Mouse (Mus musculus) granulocyte monocyte progenitor cell, adult 5-6 weeks (primary cell): ENCODE results near the gene Asb7. TPM values are rescaled to one million over a fixed set of nuclear protein-coding genes. Genes with fewer than 3 reads are reported as not detected.
A peak's percentile ranks its signal among the peaks of the same experiment; 100 is the strongest.

Experiments used
- ATAC-seq: replicated peaks from 2 replicates; pipeline ENCODE4 v1.8.0; 2016; ENCODE audit warnings: mild to moderate bottlenecking, moderate TSS enrichment, inconsistent platforms; ENCODE audit not compliant: poor library complexity, severe bottlenecking
- total RNA-seq, 2 experiments: library from RNA; stranded (forward) in 1 of 2; stranded (reverse) in 1 of 2; fragments of 200-712, 200-1000 nt in 1 of 2; fragments of >200 nt in 1 of 2; fragmentation: Nextera tagmentation in 1 of 2; gene quantifications; 2 replicates each; pipeline ENCODE4 v1.2.3; 2014 to 2017

Gene Asb7
- 13.3 and 16.6 TPM in 2 replicates for total RNA-seq (2014; fragmentation: Nextera tagmentation)
- 7.5 and 9.5 TPM in 2 replicates for total RNA-seq (2017)

DNA sequence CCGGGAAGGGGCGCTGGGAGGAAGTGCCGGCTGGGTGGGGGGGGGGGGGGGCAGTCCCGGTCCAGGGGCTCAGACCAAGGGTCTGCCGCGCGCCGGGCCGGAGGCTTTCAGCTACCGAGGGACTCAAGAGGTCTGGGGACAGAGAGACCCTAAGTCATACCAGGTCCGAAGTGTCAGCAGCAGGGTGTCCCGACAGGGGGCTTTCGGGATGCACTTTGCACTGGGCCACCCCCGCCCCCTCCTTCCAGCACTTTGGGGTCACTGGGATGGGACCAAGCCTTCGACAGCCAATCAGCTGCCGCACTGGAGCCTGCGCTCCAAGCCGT, at the start of gene Asb7:
TSS of gene Asb7 (minus strand) at position 303 of the 326 bp plus-strand sequence.
- ATAC-seq: no peak

DNA sequence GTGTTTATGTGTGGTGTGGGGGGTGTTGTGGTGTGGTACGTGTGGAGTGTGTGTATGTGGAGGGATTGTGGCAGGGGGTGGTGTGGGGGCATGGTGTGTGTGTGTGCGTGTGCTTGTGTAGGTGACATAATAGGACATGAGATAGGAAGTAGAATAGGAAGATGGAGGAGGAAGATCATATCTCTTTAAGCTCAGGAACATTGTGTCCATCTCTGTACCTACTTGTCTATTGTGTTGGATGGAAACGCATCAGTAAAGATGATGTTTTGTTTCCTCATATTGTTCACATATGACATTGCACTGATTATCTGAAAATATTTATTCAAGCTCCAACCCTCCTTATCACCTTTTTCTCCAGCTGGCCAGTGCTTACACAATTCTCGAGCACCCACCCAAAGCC, 48.0 kb upstream of the Asb7 start:
- no peak for ATAC-seq

DNA sequence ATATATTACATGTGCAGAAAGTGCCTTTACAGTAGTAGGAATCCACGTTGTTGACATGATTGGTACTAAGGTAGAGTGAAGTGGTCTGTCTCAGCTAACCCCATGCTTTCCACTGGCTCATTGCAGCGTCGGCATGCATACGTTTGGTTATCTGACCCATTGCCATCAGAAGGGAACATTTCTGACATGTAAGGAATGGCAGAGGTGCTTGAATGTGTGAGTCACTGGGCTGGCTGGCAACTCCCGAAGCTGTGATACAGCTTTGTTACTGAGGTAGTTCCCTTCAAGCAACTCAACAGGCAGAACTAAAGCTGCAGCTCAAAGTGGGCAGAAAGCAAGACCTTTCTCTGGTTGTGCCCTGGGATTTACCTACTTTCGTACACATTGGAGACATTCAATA, 45.6 kb upstream of the Asb7 start:
- no peak for ATAC-seq

DNA sequence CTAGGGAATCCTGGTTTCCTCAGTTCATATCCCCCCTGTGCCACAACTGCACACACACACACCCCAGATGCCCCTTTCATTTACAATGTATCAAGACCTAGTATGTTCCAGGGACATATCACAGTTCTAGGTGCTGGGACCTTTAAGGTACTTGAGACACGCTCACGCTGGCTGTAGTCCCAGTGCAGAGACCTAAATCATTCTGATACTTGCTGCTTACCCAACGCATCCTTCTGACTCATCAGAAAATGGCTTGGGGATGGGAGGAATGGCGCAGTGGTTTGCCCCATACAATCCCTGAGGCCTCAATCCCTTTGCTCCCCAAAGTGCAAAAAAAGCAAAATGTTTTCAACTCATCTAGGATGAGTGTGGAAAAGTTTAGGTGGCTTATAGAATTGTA, 45.1 kb upstream of the Asb7 start:
- ATAC-seq: no peak

DNA sequence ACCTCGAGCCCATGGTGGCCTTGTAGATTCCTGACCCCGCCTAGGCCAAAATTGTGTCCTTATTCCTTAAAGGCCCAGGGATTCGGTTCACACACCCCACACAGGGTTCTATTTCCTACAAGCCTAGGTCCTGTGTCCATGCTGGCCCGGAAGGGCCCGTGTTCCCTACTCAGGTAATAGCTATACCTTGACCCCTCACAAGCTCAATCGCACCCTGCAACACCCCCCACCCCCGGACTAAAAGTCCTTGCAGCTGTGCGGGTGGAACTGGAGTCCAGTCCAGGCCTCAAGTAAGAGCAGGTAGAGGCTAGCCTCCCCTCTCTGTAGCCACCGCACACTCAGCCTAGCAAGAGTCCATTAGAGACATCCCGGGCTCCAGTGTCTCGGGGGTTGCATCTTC, 44.5 kb upstream of the Asb7 start:
- no peak for ATAC-seq

DNA sequence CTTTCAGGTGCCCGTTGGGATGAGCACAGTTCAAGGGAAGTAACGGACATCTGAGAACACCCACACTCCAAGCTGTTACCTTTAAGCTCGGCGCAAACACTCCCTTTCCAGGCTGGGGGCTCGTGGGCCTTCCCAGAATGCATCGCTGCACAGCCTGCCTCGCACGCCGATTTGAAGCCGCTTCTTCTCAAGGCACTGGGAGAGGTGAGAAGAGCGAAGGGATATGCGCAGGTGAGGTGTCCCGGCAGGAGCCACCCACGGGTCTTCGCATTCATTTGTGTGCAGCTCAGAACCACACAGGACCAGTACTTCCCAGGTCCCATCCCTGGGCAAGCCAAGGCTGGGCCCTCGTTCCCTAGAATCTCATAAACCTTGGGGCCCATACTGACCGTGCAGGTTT, 44.0 kb upstream of the Asb7 start:
- ATAC-seq: no peak

DNA sequence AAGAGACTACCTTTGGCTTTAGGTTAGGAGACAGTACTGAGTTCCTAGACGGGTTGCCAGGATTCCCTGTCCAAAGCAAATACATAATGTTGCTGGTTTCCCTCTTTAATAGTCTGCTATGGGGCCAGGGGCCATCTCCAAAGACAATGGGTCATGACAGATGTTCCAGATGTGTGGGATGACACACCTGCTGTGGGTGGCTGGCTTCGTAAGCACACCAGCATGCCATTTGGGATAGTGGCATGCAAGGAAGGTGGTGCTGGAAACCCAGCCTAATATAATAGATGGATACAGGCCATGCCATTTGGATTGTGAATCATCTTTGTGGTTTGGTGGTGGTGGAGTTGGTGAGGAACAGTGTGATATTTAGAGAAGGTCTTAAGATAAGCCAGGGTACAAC, 39.8 kb upstream of the Asb7 start:
- ATAC-seq: no peak

DNA sequence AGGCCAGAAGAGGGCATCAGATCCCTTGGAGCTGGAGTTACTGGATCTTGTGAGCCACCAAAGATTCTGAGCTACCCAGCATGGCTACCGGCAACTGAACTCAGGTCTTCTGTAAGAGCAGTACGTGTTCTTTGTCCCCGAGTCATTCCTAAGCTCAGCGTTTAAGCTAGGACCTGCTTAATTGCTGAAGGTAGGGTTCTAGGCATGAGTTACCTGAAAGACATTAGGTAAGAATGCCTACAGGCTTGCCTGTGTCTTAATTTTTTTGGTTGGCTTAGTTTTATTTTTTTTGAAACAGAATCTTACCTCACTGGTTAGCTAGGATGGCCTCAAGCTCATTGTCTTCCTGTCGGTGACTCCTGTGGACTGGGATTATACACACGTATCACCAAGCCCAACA, 38.7 kb upstream of the Asb7 start:
- ATAC-seq: no peak

DNA sequence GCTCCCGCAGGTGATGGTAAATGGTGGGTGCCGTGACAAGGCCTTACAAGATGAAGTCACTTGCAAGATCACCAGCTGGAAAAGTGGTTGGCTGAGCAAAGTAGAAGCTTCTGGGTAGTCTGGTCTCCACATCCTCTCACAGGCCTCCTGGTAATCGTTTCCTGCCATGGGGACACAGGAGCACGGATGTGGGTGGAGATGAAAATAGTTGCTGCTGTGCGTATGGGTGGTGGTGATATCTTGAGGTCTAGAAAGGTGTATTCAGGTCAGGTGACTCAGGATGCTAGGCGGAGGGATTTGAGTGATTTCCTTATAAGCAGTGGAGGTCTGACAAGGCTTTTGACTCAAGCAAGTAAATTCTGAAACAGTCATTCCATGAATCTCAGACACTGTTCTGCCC, 35.6 kb upstream of the Asb7 start:
- no peak for ATAC-seq

DNA sequence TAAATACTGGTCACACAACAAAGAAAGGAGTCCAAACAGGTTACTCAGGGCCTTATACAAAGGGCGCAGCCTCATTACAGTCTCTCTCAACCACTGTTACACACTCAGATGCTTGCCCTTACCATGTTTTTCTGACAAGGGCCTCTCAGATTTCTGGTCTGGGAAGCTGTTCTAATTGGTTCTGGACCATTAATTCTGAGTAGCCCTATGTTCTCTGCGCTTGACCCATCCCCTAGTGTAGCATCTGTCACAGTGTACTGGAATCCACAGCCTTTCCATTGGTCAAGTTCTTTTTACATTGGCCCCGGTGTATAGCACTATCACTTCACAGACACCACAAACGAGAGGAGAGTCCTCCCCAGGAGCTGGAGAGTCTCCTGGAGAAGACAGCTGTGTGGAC, 35.1 kb upstream of the Asb7 start:
- ATAC-seq: no peak

DNA sequence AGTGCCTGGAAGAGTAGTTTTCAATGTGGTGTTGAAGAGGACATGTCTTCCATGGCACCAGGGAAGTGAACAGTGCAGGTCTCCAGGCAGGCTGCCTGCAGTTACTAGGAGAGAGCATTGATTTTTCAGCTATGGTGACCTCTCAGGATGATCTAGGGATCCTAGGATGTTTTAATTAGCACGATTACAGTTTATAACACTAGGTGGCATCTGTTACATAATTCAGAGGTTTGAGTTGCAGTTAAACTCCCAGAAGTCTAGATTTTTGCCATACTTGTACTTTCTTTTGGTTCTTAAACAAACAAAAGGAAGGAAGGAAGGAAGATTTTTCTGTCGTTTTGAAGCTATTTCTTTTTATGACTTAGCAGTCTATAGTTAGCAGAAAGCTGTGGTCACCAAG, 21.8 kb upstream of the Asb7 start:
- no peak for ATAC-seq

DNA sequence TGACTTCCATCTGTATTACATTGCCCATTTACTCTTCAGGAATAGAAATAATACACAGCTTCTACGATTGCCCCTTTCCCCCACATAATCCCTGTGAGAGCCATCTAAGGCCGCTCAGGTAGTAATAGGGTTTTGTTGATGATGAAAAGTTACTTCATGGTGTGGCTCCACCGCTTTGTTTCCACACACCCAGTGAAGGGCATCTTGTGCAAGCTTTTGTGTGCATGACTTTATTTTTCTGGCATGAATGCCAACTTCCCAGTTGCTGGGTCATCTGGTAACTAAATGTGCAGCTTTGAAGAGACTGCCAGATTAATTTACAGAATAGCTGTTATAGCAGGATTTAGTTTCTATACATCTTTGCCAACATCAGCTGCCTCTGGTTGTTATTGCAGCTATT, 15.2 kb upstream of the Asb7 start:
- ATAC-seq: peak; percentile 67

DNA sequence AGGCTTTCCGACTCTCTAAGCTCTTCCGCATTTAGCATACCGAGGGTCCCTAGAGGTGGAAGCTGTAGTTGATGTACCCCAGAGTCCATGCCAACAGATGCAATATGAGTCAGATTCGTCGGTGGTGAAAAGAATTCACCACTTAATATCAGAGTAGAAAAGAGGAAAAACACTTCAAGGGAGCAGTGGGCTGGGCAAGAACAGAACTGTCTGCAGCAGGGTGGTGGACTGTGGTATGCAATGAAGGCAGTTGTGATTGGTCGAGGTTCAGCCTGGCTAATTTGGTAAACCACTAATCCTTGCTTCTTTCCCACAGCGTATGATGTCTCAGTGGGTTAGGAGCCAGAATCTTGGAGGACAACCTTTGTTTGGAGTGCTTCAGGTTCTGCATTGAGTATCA, 13.3 kb upstream of the Asb7 start:
- ATAC-seq: no peak

DNA sequence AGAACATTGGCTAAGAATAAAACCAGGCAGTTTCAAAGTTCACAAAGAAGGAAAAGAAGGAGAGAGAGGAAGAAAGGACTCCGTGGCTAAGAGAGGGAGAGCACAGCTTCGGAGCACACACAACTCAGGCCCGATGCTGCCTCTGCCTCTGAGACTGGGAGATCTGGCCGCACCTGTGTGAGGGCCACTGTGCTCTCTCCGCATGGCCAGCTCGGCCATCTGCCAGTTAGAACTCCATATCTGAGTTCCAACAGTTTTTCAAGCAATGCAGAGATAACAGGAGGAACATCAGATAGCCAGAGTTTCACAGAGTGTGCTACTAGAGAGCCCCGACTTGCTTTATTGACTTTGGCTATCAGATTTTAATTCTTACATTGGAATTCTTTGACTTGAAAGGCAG, 5.1 kb upstream of the Asb7 start:
- ATAC-seq: no peak

DNA sequence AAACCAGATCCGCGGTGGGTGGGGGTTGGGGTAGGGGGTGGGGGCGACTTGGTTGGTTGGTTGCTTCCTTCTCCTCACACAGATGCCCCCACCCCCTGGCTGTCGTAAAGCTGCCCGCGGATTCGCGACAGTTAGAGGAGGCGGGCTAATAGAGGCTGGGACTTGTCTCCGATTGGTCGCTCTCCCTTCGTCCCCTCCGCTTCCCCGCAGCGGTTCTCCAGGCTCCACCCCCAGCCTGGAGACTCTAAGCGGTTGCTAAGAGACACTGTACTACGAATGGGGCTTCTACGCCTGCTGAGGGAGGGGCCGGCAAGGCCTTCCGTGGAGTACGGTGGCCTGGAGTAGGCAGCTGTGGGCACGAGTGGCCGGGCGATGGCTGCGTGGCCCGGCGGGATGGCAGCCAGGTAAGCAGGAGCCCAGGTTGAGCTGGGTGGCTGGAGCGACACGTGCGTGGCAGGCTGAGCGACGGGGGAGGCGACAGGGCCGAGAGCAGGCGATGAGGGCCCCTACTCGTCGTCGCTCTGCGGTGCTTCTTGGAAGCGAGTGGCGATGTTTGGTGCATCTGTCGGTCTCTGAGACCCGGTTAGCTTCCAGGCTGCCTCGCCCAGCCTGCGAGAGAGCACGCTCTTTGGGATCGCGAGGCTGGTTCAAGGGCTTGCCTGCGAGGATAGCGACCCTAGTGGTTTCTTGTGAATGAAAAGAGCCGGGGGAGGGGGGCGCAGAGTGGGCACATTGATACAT, 394 bp upstream of the Asb7 start, which contains the start of gene Lins1:
TSS of gene Lins1 (plus strand) at position 270 of the 741 bp plus-strand sequence.
- peak; percentile 97 for ATAC-seq

DNA sequence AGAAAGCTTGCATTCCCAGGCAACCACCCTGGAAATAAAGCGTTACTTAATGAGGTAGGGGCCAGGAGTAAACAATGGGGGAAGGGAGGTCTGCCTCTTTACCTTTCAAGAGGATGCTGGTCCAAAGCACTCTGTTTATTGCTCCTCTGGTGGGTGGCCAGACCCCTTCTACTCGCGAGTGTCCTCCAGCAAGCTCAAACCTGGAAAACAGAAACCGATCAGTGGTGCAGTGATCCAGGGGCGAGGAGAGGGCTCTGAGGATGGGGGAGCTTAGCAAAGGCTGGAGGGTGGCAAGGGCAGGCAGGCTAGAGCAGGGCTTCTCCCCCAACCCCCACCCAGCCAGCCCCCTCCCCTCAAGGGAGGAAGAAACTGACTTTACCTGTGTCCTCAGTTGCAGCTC, 675 bp downstream of the Asb7 start:
- ATAC-seq: no peak

DNA sequence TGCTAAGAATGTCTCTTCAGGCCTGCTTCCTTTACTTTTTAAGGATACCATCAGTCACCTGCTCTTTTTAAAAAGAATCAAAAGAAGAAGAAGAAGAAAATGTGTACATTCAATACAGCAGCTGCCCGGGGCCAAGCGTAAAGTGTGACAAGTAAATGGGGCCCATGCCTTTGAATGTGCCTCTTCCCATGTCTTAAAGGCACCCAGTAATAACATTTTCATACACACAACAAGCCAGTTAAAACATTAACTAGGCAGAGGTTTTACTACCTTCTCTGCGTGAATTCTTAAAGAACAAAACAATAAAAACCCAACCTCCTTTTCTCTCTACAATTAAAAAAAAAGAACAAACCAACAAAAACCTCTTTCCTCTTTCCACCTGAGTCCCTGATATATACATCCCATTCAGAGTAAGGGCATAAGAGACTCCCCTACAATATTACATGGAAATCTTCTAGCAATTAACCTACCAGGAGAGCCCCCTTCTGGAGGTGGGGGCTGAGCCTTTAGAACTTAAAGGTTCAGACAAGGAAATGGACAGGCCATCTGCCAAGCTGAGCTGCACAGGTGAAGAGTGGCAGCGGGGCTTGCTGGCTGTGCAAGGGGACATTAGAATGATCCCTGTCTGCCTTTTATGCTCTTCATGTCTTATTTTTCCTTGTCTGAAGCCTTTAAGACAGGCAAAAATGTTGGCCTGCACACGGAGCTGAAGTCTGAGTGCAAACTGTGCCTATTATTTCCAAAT, 7.1 kb downstream of the Asb7 start:
- no peak for ATAC-seq

DNA sequence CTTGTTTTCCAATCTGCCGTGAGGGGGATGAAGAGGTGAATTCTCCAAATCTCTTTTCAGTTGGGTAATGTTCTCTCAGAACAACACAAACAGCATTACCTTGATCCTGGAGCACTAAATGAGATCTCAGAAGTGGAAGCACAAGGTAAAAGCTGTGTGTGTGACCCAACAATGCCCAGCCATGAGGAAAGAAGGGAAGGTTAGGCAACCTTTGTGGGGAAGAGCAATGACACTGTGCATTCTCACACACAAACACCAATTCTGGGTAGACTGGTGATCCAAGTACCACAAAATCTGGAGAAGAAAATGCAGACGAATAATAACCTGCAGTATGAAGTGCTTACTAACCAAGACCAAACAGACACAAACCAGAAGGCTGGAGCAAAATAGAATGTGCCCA, 13.6 kb downstream of the Asb7 start:
- ATAC-seq: peak; percentile 59; the same call in 1 of the 2 replicates

DNA sequence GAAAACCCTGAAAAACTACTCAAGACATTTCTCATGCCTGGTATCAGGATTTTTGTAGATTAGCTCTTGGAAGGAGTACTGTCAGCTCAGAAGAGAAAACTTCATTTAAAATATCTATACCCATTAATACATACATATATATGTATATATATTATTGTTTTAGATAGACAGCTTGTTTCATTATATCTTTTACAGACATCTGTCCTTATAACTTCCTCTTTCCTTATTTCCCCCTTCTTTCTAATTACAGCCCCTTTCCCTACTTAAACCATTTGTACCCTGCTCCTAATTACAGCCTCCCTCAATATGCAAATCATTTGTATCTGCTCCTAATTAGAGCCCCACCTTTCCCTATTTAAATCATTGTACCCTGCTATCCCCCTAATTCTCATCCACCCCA, 22.3 kb downstream of the Asb7 start:
- no peak for ATAC-seq

DNA sequence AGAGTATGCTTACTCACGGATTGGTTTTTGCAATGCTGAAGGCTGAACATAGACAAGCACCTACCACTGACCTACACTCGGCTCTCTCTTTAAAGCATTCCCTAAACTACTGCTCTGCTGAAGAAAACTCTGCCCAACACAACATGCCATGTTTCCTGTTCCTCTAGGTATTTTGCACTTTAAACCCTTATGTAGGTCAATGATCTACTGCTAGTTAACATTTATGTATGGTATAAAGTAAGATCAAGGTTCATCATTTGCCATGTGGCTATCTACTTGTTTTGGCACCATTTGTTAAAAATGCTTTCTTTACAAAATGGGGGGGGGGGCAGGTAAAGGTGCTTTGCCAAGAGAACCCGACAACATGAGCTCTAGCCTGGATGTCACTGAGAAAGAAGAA, 25.8 kb downstream of the Asb7 start:
- ATAC-seq: no peak

DNA sequence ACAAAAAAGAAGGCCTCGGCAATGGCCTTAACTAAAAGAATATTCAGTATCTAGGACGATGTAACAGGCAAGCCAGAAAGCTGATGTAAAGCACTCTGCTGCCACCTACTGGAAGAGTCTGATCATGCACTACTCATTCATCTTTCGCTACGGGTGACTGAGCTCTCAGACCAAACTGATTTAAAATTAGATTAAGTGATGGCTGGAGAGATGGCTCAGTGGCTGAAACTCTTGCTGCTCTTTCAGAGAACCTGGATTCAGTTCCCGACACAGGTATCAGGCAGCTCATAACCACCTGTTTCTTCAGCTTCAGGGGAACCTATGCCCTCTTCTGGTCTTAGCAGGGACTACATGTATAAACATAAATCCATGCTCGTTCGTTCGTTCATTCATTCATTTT, 27.8 kb downstream of the Asb7 start:
- peak; percentile 83 for ATAC-seq

DNA sequence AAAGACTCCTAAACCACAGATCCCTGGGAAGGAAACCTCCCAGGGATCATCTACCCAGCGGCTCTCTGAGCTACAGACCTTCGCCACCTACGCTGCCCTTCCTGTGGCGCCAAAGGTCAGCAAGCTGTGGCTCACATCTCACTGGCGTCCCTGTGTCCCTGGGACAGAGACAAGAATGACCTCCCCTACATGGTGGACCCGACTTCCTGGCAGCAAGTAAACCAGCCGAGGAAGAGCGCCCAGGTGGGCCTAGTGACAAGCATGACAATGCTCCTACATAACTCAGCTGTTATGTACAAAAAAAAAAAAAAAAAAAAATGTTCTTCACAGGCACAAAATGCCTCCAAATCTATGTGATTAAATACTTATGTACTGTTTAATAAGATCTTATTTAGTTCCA, 28.4 kb downstream of the Asb7 start:
- no peak for ATAC-seq
